Mouse (Mus musculus): ENCODE data around the gene Rbp7.
"Not testable (repeated sequence)": the region's sequence is repeated elsewhere in the genome, so short reads cannot be mapped to it uniquely, and the experiment has no call there.

Gene Rbp7

GRCm38 (mm10) chr4:149454879-149455278 is at the start of gene Rbp7:
TSS of gene Rbp7 (minus strand) at chr4:149454978.
- DNase-seq (ENCODE audit: low spot score in 2 of 2) = no peak

- no peak for DNase-seq (ENCODE audit: low spot score in 2 of 2)
Observed at GRCm38 (mm10) chr4:149504363-149504762, 49.6 kb upstream of the Rbp7 start.

- no peak for DNase-seq (ENCODE audit: low spot score in 2 of 2)
Observed at GRCm38 (mm10) chr4:149499790-149500189, 45.0 kb upstream of the Rbp7 start.

- no peak for DNase-seq (ENCODE audit: low spot score in 2 of 2)
Observed at GRCm38 (mm10) chr4:149498901-149499300, 44.1 kb upstream of the Rbp7 start.

GRCm38 (mm10) chr4:149496612-149497011 is 41.8 kb upstream of the Rbp7 start:
- DNase-seq (ENCODE audit: low spot score in 2 of 2) = no peak

GRCm38 (mm10) chr4:149491151-149491550 is 36.4 kb upstream of the Rbp7 start:
- DNase-seq (ENCODE audit: low spot score in 2 of 2) = no peak

- DNase-seq (ENCODE audit: low spot score in 2 of 2) = peak in 1 of 2 experiments; percentile 5
Observed at GRCm38 (mm10) chr4:149489415-149490240, 34.9 kb upstream of the Rbp7 start.

GRCm38 (mm10) chr4:149487729-149488128 is 33.0 kb upstream of the Rbp7 start:
- DNase-seq (ENCODE audit: low spot score in 2 of 2) = no peak

- no peak for DNase-seq (ENCODE audit: low spot score in 2 of 2)
Observed at GRCm38 (mm10) chr4:149485825-149486206, 31.0 kb upstream of the Rbp7 start.

- peak; percentile 89 to 90 for DNase-seq (ENCODE audit: low spot score in 2 of 2)
Observed at GRCm38 (mm10) chr4:149485053-149485824, 30.5 kb upstream of the Rbp7 start, which contains the start of the genes Nmnat1 and Lzic. TSS of gene Nmnat1 (minus strand) at chr4:149485202. TSS of gene Lzic (plus strand) at chr4:149485229.

- DNase-seq (ENCODE audit: low spot score in 2 of 2) = no peak
Observed at GRCm38 (mm10) chr4:149484566-149484965, 29.8 kb upstream of the Rbp7 start.

GRCm38 (mm10) chr4:149477078-149477477 is 22.3 kb upstream of the Rbp7 start, which contains the start of gene Tmem274:
TSS of gene Tmem274 (plus strand) at chr4:149477378.
- no peak for DNase-seq (ENCODE audit: low spot score in 2 of 2)

GRCm38 (mm10) chr4:149475096-149475495 is 20.3 kb upstream of the Rbp7 start:
- no peak for DNase-seq (ENCODE audit: low spot score in 2 of 2)

- no peak for DNase-seq (ENCODE audit: low spot score in 2 of 2)
Observed at GRCm38 (mm10) chr4:149469557-149469956, 14.8 kb upstream of the Rbp7 start.

GRCm38 (mm10) chr4:149463435-149463950 is 8.7 kb upstream of the Rbp7 start:
- DNase-seq (ENCODE audit: low spot score in 2 of 2) = no peak

GRCm38 (mm10) chr4:149462305-149462971 is 7.7 kb upstream of the Rbp7 start:
- no peak for DNase-seq (ENCODE audit: low spot score in 2 of 2)

GRCm38 (mm10) chr4:149461579-149462304 is 7.0 kb upstream of the Rbp7 start:
- no peak for DNase-seq (ENCODE audit: low spot score in 2 of 2)

- DNase-seq (ENCODE audit: low spot score in 2 of 2) = not testable (repeated sequence)
Observed at GRCm38 (mm10) chr4:149460475-149460874, 5.7 kb upstream of the Rbp7 start.

- no peak for DNase-seq (ENCODE audit: low spot score in 2 of 2)
Observed at GRCm38 (mm10) chr4:149459425-149459824, 4.6 kb upstream of the Rbp7 start.

- no peak for DNase-seq (ENCODE audit: low spot score in 2 of 2)
Observed at GRCm38 (mm10) chr4:149458526-149458925, 3.7 kb upstream of the Rbp7 start.

GRCm38 (mm10) chr4:149457831-149458430 is 3.2 kb upstream of the Rbp7 start:
- peak; percentile 30 to 45 for DNase-seq (ENCODE audit: low spot score in 2 of 2)
